Mouse (Mus musculus): ENCODE results near the gene Cdkal1.

The Cdkal1 gene

GRCm38 (mm10) chr13:29701400-29701799 is 154.1 kb downstream of the Cdkal1 start:
- no peak for DNase-seq (ENCODE audit: low spot score in 2 of 2)

DNA sequence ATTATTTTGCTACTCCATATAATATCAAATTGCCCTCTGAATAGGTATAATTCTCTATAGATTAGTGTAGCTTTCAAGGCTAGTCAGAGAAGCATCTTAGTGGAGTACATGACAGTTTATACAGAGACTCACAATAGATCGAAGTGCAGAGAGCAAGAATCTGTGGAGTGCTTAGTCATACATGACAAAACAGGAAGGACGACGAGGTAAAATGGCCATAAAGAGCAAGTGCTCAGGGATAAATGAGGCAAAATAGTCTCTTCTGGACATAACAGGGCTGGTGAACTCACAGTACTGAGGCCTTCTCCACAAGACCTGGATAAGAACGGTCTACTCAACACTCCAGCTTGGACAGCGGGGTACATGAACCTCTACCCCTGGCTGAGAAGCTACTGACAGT is 155.6 kb downstream of the Cdkal1 start:
- DNase-seq (ENCODE audit: low spot score in 2 of 2), result no peak

DNA sequence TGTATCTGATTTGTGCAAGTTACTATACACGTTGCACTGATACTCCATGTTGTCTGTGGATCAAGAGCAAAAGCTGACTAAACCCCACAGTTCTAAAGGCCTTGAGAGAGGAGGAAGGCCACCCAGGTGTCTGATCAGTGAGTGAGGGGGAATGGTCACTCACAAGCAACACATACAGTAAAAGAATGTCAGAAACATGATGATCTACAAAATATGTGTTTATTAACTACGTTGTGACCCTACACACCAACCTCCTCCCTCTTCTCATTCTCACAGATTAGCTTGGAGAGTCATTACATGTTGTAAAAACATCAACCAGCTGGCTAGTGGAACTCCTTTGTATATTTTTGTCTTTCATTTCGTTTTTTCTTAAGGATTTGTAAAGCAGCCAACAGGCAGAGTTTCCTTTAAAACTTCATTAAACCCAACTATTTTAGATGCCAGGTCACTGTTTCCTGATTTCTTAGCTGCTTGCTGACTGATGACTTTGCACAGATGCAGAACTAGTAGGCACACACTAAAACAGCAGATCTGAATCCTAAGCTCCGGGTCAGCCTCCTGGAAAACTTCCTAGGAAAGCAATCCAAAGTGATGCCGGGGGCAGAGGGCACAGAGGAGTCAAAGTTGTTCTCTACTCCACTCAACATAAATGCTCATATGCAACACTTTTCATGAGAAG is 157.0 kb downstream of the Cdkal1 start:
- no peak for DNase-seq (ENCODE audit: low spot score in 2 of 2)

- DNase-seq (ENCODE audit: low spot score in 2 of 2), result no peak
These were observed 158.2 kb downstream of the Cdkal1 start for GRCm38 (mm10) chr13:29697230-29697629.

DNA sequence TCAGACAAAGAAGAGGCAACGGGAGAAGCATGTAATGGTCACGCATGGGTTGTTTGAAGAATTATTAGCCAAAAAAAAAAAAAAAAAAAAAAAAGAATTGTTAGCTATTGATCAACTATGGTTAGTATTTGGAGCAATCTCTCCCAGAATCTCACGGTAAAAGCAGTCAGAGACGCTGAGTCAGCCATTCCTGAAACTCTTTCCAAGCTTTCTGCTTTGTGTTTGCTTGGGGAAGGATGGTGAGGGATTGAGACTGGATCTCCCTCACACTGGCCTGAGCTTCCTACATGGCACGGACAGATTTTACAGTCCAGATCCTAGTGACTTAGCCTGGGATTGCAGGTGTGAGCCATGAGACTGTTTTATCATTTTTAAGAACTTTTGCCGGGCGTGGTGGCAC is 164.7 kb downstream of the Cdkal1 start:
- no peak for DNase-seq (ENCODE audit: low spot score in 2 of 2)

DNA sequence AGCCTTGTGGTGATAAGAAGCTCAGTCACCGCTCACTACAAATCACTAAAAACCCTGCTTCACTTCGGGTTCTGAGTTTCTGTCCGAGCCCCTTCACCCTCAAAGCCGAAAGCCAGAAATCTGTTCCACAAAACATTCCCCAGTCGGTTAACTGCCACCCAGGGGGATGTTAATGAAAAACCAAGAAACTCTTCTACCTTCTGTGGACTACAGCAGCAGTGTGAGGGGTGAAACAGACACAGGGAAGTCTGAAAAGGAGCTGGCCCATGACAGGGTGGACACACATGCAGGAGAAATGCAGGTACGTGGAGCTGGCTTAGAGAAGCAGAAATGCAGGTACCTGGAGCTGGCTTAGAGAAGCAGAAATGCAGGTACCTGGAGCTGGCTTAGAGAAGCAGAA is 166.6 kb downstream of the Cdkal1 start:
- no peak for DNase-seq (ENCODE audit: low spot score in 2 of 2)

DNA sequence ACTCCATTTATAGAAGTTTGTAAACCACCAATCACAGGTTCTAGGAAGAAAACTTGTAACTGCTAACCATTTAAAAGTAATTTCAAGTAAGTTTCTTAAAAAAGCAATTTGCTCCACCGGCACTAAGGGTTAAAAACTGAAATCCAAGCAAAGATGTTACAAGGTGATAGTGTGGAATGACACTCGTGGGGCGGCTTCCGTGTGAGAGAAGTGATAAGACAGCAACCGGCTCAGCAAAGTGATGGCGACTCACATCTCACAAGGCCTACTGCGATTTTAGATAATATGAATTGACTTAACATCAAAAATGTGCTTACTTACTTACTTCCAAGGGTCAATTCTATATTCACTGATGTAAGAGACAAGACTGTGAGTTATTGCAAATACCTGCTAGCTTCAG is 167.6 kb downstream of the Cdkal1 start:
- DNase-seq (ENCODE audit: low spot score in 2 of 2), result no peak

- DNase-seq (ENCODE audit: low spot score in 2 of 2), result no peak
These were observed 175.8 kb downstream of the Cdkal1 start for GRCm38 (mm10) chr13:29679479-29680186.

GRCm38 (mm10) chr13:29677559-29677958 is 177.9 kb downstream of the Cdkal1 start:
- no peak for DNase-seq (ENCODE audit: low spot score in 2 of 2)

DNA sequence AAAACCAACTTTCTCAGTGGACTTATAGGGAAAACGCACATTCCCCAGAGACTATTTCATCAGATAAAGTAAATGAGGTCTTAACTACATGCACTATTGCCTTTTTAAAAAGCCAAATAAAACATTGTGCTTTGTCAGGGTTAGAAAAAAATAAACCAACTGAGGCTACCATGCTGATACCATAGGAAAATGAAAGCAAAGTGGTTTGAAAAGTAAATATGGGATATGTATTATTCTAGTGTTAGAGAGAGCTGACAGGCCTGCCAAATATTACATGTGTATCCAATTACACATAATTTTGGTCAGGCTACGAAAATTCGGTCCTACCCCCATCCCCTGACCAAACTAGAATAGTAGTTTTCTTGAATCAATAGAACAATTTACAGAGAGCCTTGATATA is 184.8 kb downstream of the Cdkal1 start:
- DNase-seq (ENCODE audit: low spot score in 2 of 2), result no peak

DNA sequence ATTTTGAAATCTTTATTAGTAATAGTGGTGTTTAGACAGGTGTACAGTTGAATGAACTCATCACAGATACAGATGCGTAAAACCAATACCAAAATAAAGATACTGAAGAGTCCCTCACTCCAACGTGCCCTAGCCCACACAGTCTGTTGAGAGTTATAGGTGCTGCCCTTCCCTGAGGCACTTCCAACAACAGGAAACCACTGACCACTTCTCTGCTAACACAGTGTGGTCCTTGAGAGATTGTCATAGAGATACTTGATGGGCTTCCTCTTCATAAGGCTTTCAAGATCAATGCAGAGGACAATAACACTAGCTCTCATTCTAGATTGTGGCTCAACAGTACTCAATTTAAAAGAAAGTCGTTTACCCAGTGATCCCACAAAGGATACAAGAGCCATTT is 191.6 kb downstream of the Cdkal1 start:
- DNase-seq (ENCODE audit: low spot score in 2 of 2), result no peak

GRCm38 (mm10) chr13:29655841-29656365 is 199.6 kb downstream of the Cdkal1 start:
- DNase-seq (ENCODE audit: low spot score in 2 of 2), result no peak

DNA sequence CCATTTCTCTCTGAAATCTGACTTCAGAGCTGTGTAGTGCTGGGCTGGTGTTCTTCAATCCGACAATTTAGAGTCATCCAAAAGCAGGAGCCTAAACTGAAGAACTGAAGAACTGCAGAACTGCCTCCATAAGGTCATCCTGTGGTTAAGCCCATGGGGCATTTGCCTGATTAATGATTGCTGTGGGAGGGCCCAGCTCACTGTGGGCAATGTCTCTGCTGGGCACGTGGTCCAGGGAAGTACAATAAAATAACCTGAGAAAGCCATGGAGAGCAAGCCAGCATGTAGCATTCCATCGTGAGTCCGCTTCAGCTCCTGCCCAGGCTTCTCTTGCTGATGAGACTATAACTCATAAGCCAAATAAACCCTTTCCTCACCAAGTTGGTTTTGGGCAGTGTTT is 202.1 kb downstream of the Cdkal1 start:
- DNase-seq (ENCODE audit: low spot score in 2 of 2), result no peak

- no peak for DNase-seq (ENCODE audit: low spot score in 2 of 2)
These were observed 202.7 kb downstream of the Cdkal1 start for GRCm38 (mm10) chr13:29652791-29653190.

DNA sequence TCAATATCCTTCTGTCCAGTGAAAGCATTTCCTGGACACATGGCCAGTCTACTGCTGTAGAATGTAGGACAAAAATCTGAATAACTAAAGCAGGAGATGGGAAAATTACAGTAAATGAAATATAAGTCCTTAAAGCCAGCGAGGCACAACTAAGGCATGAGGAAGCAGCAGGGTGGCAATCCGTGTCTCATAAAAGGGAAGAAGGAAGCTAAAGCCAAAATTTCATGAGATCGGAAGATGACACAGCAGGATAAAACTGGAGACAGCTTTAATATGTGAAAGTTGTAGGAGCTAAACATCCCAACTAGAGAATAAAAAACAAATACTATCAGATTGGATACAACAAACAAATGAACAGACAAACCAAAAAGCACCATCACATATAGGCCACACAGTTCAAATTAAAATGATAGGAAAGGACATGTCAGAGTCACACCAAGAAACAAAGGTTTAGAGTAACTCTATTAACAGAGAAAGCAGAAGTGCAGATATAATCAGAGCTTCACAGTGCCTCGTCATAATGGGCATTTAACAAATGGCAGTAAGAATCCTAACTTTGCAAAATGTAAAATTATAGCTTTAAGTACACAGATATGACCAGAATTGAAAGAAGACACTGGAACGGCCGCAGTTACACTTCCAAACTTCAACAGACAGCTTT is 204.8 kb downstream of the Cdkal1 start:
- no peak for DNase-seq (ENCODE audit: low spot score in 2 of 2)

DNA sequence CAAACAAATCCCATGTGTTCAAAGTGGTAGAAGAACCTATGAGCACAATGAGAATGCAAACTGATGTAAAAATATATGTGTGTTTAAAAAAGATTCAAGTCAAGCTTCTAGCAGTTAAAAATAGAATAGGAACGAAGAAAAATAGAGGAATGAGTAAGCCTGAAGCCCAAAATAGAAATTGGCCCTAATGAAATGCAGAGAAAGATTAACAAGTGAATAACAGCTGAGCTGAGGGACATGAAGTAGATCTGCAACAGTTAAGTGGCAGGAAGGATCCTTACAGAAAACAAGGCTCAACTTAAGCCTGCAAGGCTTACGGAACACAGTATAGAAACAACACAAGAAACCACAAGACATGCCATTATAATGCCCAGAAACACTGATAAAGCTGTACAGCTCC is 205.9 kb downstream of the Cdkal1 start:
- DNase-seq (ENCODE audit: low spot score in 2 of 2), result no peak

GRCm38 (mm10) chr13:29642226-29642625 is 213.2 kb downstream of the Cdkal1 start:
- DNase-seq (ENCODE audit: low spot score in 2 of 2), result no peak

DNA sequence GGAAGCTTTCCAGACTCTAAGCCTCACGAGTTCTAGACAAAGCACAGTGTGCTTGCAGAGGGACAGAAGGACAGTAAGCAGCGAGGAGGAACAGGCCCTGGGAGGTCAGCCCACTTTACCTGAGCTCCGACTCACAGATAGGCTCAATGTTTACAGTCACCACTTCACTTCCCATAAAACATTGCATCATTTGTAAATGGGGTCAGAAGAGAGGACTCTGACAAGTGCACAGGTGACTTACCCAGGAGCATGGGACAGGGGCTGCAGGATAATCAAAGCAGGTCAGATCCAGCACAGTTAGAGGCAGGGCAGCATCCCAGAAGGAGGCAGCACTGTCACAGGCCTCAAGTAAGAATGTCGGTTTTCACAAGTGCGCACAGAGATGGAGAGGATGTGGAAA is 214.3 kb downstream of the Cdkal1 start:
- no peak for DNase-seq (ENCODE audit: low spot score in 2 of 2)

DNA sequence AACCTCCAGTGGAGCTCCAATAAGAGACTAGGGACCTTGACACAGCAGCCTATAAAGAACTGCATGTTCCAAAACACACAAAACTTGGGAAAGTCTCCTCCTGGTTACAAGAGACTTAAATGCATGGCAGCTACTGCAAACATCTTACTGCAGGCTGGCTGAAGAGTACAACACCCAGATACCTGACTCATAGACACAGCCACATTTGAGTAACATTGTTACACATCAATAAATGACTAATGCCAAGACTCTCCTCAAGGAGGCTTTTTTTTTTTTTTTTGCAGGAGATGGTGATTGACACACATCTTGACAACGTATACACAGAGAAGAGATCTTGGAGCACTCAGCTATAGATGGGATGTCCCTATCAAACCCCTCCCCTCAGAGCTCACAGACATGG is 215.3 kb downstream of the Cdkal1 start:
- no peak for DNase-seq (ENCODE audit: low spot score in 2 of 2)

- no peak for DNase-seq (ENCODE audit: low spot score in 2 of 2)
These were observed 217.2 kb downstream of the Cdkal1 start for GRCm38 (mm10) chr13:29638303-29638702.

GRCm38 (mm10) chr13:29637788-29638187 is 217.7 kb downstream of the Cdkal1 start:
- no peak for DNase-seq (ENCODE audit: low spot score in 2 of 2)

GRCm38 (mm10) chr13:29635581-29635980 is 219.9 kb downstream of the Cdkal1 start:
- no peak for DNase-seq (ENCODE audit: low spot score in 2 of 2)

GRCm38 (mm10) chr13:29631342-29631741 is 224.1 kb downstream of the Cdkal1 start:
- no peak for DNase-seq (ENCODE audit: low spot score in 2 of 2)

Measured in frontal cortex, postnatal 14 days (tissue).